Mouse (Mus musculus) heart, postnatal 4 days (tissue): Measurements from ENCODE around the gene Gm28308. TPM values are rescaled to one million over a fixed set of nuclear protein-coding genes. Genes with fewer than 3 reads are reported as not detected.

Experiments used
- DNase-seq: peaks from one replicate; pipeline ENCODE4 v3.0.0; 2021
- total RNA-seq, 2 experiments: library from RNA; stranded (reverse); gene quantifications; 2 replicates each; pipeline ENCODE4 v1.2.3; 2021

The Gm28308 gene
- total RNA-seq, 2 experiments from 2014 or later, result not detected

DNA sequence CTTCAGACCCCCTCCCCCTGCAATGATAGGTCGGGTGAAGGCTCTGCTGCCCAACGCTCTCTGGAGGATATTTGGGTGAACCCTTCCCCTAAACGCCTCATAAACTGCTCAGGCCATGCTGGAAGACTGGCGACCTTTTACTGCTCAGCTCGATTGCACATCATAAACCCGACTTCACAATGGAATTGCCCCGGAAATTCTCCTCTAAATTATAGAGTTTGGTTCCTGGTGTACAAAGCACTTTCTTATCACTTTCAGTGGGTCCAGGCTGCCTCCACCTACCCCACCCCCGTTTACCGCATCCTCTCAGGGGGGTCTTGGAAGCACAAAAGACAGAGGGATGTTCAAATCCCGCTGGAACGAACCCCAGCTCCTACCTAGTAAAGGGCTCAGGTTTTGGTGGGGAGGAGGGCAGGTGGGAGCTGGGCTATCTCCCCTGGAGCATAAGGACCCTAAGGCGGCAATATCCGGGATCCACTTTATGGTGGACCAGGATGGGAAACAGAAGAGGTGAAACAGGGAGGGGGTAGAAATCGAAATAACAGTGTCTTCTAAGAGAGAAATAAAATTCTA, 5.6 kb upstream of the Gm28308 start:
- no peak for DNase-seq

DNA sequence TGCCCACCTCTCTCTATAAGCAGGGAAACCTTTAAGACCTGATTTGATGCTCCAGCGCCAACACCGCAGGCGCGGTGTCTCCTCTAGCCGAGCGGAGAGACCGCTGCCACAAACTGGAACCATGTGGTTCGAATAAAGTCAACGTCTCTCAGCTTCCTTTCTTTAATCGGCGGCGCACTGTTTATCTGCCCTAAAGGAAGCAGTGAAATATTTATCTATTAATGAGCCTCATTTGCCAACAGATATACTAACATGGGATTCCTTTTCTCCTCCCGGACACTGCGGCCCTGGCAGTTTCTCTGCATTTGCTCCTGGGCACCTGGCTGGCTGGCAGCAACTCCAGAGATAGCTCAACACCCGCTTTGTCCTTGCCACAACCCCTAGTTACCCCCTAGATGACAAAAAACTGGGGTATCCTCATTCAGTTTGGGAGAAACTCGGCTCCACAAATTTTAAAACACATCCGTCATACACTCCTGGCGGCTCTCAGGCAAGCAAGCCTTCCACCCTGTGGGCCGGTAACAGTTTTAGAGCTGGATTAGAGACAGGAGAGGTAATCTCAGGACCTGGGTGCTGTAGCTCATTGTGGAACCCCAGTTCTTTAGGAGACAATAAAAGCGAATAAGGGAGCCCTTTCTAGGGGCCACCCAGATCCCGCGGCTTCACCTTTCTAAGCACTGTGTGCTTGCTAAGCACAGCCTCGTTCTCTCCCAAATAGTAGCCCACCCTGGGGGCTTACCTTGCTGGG, 4.9 kb upstream of the Gm28308 start:
- no peak for DNase-seq

DNA sequence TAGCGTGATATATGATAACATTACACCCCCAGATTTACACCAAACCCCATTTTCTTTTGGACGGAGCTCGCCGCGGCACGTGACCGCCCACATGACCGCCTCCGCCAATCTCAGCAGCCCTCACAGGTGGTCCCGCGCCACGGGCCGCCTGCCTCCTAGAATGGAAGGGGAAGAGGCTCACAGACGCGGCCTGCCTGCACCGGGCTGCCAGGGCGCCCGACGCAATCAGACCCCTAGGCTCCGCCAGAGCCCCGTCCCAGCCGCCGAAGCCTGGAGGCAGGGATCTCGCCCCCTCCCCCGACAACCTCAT, 4.3 kb upstream of the Gm28308 start:
- no peak for DNase-seq

DNA sequence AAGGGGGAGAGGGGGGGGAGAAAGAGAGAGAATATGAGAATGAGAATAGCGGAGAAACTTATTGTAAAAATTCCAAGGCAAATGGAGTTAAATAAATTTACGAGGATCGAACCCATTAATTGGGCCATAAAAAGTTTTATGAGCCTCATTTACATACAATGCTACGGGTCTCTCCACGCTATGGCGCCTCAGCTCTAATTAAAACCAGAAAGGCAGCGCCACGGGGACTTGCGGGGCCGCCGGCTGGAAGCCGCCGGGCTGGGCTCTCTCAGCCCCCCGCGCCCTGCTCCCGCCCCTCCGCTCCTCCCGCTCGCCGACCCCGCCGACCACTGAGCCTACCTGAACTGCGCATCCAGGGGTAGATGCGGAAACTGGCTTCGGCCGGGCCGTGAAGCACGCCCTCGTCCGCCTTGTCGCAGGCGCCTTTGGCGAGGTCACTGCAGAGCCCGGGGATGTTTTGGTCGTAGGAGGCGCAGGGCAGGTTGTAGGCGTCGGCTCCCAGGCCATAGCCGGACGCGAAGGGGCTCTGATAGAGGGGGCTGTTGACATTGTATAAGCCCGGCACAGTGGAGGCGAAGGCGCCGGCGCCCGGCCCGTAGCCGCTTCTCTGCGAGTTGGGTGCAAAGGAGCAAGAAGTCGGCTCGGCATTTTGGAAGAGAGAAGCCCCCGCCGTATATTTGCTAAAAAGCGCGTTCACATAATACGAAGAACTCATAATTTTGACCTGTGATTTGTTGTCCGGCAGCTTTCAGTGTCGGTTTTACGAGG, 3.7 kb upstream of the Gm28308 start:
- DNase-seq, result no peak

- peak; percentile 6 for DNase-seq
Observed at GRCm38 (mm10) chr6:52215771-52216535, 2.8 kb upstream of the Gm28308 start.

GRCm38 (mm10) chr6:52215070-52215469, 1.9 kb upstream of the Gm28308 start:
- no peak for DNase-seq

GRCm38 (mm10) chr6:52214271-52214670, 1.1 kb upstream of the Gm28308 start:
- DNase-seq, result no peak

DNA sequence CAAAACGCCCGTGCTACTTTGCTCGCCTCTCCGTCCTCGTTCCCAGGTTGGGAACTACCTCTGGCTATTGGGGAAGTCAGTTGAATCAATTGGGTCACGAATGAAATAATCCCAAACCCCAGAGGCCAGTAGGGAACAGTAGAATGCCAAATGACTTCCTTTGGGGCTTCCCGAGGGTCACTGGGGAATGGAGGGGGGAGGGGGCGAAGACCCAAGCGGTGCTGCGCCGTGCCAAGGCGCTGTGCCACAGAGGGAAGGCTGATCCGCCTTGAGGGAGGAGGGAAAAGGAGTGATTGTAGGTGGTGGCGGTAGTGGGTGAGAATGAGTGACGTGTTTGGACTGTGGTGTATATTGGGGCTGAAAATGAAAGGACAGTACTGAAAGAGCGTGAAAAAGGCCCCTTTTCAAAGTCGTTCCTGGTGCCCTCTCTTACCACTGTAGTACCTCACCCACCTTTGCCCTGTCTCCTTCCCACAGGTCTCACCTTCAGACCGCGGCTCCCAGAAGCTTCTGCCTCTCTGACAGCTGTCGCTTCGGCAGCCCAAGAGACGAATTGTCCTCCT, 502 bp downstream of the Gm28308 start:
- no peak for DNase-seq

DNA sequence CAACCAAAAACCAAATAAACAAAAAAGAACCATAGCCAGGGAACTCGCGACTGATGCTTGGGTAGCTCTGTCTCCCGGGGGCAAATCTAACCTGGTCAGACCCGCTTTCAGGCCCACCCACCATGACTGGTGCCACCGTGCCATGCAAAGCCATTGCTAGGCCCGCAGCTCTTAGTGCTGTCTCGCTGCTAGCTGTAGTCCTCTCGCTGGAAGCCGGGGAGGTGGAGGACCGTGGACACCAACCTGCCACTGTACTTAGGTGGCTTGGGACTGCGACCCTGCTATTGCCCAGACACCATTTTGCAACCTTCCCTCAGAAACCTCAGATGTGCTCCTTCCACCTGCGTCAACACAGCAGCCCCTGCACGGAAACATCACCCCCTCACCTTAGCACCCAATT, 1.2 kb downstream of the Gm28308 start:
- DNase-seq, result no peak

DNA sequence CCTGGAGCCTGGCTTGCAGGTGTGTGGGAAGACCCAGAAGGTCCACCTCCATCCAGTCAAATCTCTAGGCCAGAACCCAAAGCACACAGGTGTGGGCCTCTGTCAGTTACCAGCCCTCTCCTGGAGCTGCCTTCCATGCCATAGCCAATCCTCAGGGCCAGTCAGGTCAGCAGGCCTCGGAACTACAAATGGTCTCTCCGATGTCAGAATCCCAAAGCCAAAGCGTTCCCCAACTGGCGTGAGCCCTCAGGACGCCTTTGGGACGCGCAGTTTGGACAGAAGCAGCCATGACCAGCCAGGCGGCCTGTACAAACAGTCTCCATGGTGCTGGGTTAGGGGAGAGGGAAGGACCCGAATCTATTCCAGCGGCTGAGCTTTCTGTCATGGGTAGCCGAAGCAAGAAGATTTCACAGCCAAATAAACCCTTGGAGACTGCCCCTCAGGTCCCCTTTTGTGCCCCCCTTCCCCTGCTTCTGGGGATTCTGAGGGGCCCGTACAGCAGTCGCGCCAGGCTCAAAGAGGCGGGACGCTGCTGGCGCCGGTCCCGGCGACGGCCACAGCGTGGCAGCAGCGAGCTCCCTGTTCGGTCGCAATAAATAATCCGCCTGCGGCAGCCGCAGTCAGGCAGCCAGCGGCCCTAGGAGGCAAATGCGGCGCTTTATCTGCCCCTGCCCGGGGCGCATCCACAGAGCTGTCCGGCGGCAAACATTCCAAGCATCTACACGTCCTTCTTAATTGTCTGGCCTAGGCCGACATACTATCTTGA, 1.8 kb downstream of the Gm28308 start:
- DNase-seq, result peak; percentile 82

- DNase-seq, result no peak
Observed at GRCm38 (mm10) chr6:52209685-52210046, 3.5 kb downstream of the Gm28308 start.

- DNase-seq, result peak; percentile 6
Observed at GRCm38 (mm10) chr6:52208868-52209684, 4.1 kb downstream of the Gm28308 start.

DNA sequence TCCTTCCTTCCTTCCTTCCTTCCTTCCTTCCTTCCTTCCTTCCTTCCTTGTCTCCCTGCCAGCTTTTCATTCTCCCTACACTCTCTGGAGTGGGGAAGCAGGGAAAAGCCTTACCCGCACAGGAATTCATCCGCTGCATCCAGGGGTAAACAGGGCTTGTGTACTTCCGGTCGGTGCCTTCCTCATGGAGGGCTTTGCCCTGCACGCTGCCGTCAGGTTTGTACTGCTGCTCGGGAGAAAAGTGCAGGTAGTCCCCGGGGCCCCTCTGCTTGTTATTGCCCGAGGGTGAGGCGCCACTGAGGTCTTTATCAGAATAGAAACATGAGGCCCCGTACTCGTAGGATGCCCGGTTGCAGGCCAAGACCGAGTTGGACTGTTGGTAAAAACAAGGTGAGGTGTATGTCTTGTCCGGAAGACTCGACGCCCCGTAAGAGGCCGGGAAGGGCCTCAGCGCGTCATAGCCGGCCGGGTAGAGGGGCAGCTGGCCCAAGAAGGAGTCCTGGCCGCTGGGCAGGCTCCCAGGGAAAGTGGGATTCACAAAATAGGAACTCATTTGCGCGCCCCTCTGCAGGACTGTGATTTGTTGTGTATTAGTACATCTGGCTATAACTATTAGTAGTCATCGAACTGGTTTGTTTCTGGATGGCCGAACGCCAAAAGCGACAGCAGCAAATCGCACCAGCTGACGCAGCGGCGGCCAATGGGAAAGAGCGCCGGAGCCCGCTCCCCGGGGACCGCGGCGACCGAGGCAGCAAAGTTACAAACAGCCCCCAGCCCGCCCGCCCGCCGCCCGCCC, 4.9 kb downstream of the Gm28308 start, which contains the start of gene Hoxa6:
Gene Hoxa6 (minus strand): TSS at position 651 of the 796 bp plus-strand sequence.
- peak; percentile 29 for DNase-seq

DNA sequence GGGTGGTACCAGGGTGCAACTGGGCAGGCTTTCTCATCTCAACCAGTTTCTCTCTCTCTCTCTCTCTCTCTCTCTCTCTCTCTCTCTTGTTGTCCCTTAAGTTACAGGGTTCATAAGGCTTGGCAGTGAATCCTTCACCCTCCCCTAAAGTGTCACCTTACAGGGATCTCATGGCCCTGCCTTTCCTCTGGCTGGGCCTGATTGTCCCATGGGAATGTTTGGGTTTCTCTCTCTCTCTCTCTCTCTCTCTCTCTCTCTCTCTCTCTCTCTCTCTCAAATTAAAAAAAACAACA, 5.5 kb downstream of the Gm28308 start:
- no peak for DNase-seq

GRCm38 (mm10) chr6:52206882-52207683, 6.1 kb downstream of the Gm28308 start:
- DNase-seq, result no peak

GRCm38 (mm10) chr6:52205638-52206621, 7.2 kb downstream of the Gm28308 start:
- DNase-seq, result peak; percentile 6

DNA sequence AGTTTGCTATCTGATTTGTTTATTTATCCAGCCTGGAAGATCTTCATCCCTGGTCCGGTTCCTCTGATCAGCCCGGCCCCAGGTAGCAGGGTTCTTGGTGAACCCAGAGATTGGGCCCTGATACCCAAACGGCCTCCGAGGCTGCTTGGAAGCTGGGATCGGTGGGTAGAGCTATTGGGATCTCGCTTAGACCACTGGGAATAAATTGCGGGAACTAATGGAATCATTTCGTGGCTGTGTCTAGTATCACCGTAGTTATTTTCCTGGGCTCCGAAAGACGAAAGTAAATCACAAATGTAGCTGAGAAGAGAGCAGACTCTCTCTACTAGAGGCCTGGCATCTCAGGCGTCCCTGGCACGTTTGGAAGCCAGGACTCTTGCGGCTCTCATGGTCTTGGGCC, 7.9 kb downstream of the Gm28308 start:
- DNase-seq, result no peak
